Mouse (Mus musculus): ENCODE measurements at regions not wholly inside any gene's neighbourhood (a gene's known extent, or its start where the extent isn't known, plus 50 kb on each side); places are given as distances from the start of the nearest gene placed in this dataset.

- TF ChIP-seq POLR2A (IDR thresholded peaks at IDR 0.05; ENCODE audit: insufficient read depth, low read depth, low read length) (no peak), CTCF (IDR thresholded peaks at IDR 0.05) (no peak)
Observed at GRCm38 (mm10) chr10:126391770-126392169, 425.8 kb downstream of the Lrig3 start.

Measured in heart, adult 2 months (tissue).